12 mouse cellular contexts compared by ENCODE assay signal in genomic region chr11:78706026-78706425, GRCm38 (mm10).
"Had no signal": no experiment of that assay in that cellular context is flagged by ENCODE, and none has a peak within 500 bp of the region (broad histone marks: within the 10 kb centered on the region; RNA-seq: fewer than 3 reads in every experiment).

No protein-coding gene starts in this region.

- ATAC-seq: intestine, postnatal 0 days; liver, embryonic 12.5 days; midbrain, embryonic 13.5 days had no signal

- H3K9me3 ChIP-seq: limb, embryonic 15.5 days; liver, embryonic 12.5 days; lung, embryonic 15.5 days; midbrain, embryonic 13.5 days; neural tube, embryonic 15.5 days had no signal

- H3K27ac ChIP-seq: left cerebral cortex, adult 2 months; limb, embryonic 15.5 days; liver, embryonic 12.5 days; lung, embryonic 15.5 days; midbrain, embryonic 13.5 days; neural tube, embryonic 15.5 days had no signal

- H3K4me3 ChIP-seq: left cerebral cortex, adult 2 months; limb, embryonic 15.5 days; liver, embryonic 12.5 days; lung, embryonic 15.5 days; midbrain, embryonic 13.5 days; myocyte; neural tube, embryonic 15.5 days had no signal

- H3K27me3 ChIP-seq: limb, embryonic 15.5 days; lung, embryonic 15.5 days; neural tube, embryonic 15.5 days had no signal

- H3K4me1 ChIP-seq: limb, embryonic 15.5 days; liver, embryonic 12.5 days; lung, embryonic 15.5 days; midbrain, embryonic 13.5 days; neural tube, embryonic 15.5 days had no signal

- H3K4me2 ChIP-seq: limb, embryonic 15.5 days; liver, embryonic 12.5 days; lung, embryonic 15.5 days; midbrain, embryonic 13.5 days; neural tube, embryonic 15.5 days had no signal

- H3K36me3 ChIP-seq: limb, embryonic 15.5 days; liver, embryonic 12.5 days; lung, embryonic 15.5 days; midbrain, embryonic 13.5 days; neural tube, embryonic 15.5 days had no signal

- DNase-seq: lung, postnatal 14 days; right cerebral cortex, adult 18-20 months; right cerebral cortex, postnatal 25 days; thymus, postnatal 4 days had no signal

- H3K9ac ChIP-seq: limb, embryonic 15.5 days; liver, embryonic 12.5 days; lung, embryonic 15.5 days; midbrain, embryonic 13.5 days; neural tube, embryonic 15.5 days had no signal
